Mouse (Mus musculus) lung, postnatal 10 days (tissue): ENCODE data around the gene Hils1.
A peak's percentile ranks its signal among the peaks of the same experiment; 100 is the strongest.

Experiments
- DNase-seq: peaks from one replicate; pipeline ENCODE4 v3.0.0; 2021

Hils1 gene

GRCm38 (mm10) chr11:94990102-94990748 is 22.8 kb downstream of the Hils1 start:
- DNase-seq: no peak

- DNase-seq: peak; percentile 96
Observed at GRCm38 (mm10) chr11:94990749-94991577, 23.6 kb downstream of the Hils1 start, which contains the start of gene Ppp1r9b. TSS of gene Ppp1r9b (plus strand) at chr11:94991035.

GRCm38 (mm10) chr11:94991641-94992479 is 24.5 kb downstream of the Hils1 start:
- peak; percentile 66 for DNase-seq

- no peak for DNase-seq
Observed at GRCm38 (mm10) chr11:94992480-94992753, 25.0 kb downstream of the Hils1 start.

- peak; percentile 67 for DNase-seq
Observed at GRCm38 (mm10) chr11:94992754-94993606, 25.6 kb downstream of the Hils1 start.

- peak; percentile 70 for DNase-seq
Observed at GRCm38 (mm10) chr11:94994208-94994814, 26.9 kb downstream of the Hils1 start.

- no peak for DNase-seq
Observed at GRCm38 (mm10) chr11:94994947-94995772, 27.8 kb downstream of the Hils1 start.

- DNase-seq: no peak
Observed at GRCm38 (mm10) chr11:94996101-94996500, 28.7 kb downstream of the Hils1 start.

GRCm38 (mm10) chr11:94996984-94997383 is 29.6 kb downstream of the Hils1 start:
- DNase-seq: no peak

GRCm38 (mm10) chr11:94997596-94997995 is 30.2 kb downstream of the Hils1 start:
- peak; percentile 46 for DNase-seq

GRCm38 (mm10) chr11:94998041-94998531 is 30.7 kb downstream of the Hils1 start:
- no peak for DNase-seq

GRCm38 (mm10) chr11:95000128-95000527 is 32.7 kb downstream of the Hils1 start:
- no peak for DNase-seq

- peak; percentile 86 for DNase-seq
Observed at GRCm38 (mm10) chr11:95000548-95000947, 33.2 kb downstream of the Hils1 start.

GRCm38 (mm10) chr11:95001058-95001457 is 33.7 kb downstream of the Hils1 start:
- peak; percentile 83 for DNase-seq

GRCm38 (mm10) chr11:95001584-95002347 is 34.4 kb downstream of the Hils1 start:
- DNase-seq: no peak

GRCm38 (mm10) chr11:95002705-95003104 is 35.3 kb downstream of the Hils1 start:
- no peak for DNase-seq

GRCm38 (mm10) chr11:95004136-95004936 is 36.9 kb downstream of the Hils1 start:
- DNase-seq: no peak

- no peak for DNase-seq
Observed at GRCm38 (mm10) chr11:95004937-95005198, 37.5 kb downstream of the Hils1 start.

GRCm38 (mm10) chr11:95006038-95006437 is 38.6 kb downstream of the Hils1 start:
- no peak for DNase-seq
